Mouse (Mus musculus) myocyte (in vitro differentiated cells): ENCODE data around the gene Gm45713. TPM values are rescaled to one million over a fixed set of nuclear protein-coding genes. Genes with fewer than 3 reads are reported as not detected.

Experiments used
- H3K27me3 ChIP-seq: one replicate; pipeline ENCODE4 v1.6.1; 2011; ENCODE audit not compliant: control insufficient read depth, insufficient read depth, insufficient read length
- H3K36me3 ChIP-seq: one replicate; pipeline ENCODE4 v1.6.1; 2011; ENCODE audit not compliant: control insufficient read depth, insufficient read depth
- H3K4me2 ChIP-seq: one replicate; pipeline ENCODE4 v1.6.1; 2011; ENCODE audit warnings: low read depth, control low read depth
- H3K4me3 ChIP-seq: one replicate; pipeline ENCODE4 v1.5.1; 2011; ENCODE audit warnings: mild to moderate bottlenecking, control low read depth, moderate library complexity
- H3K79me2 ChIP-seq: one replicate; pipeline ENCODE4 v1.6.1; 2011; ENCODE audit not compliant: control insufficient read depth, insufficient read depth
- H3ac ChIP-seq: one replicate; pipeline ENCODE4 v1.6.1; 2011; ENCODE audit not compliant: control insufficient read depth, insufficient read length
- CEBPB ChIP-seq: IDR thresholded peaks from 2 replicates; pipeline ENCODE4 v1.6.1; 2011; ENCODE audit warnings: mild to moderate bottlenecking, moderate library complexity; ENCODE audit not compliant: poor library complexity, insufficient read depth, severe bottlenecking
- E2F4 ChIP-seq: IDR thresholded peaks from one replicate; pipeline ENCODE4 v1.6.1; 2011; ENCODE audit warnings: mild to moderate bottlenecking, control low read depth, moderate library complexity; ENCODE audit not compliant: insufficient read depth
- MAX ChIP-seq: IDR thresholded peaks from one replicate; pipeline ENCODE4 v1.6.1; 2011; ENCODE audit warnings: low read depth, mild to moderate bottlenecking, control low read depth
- MYOD1 ChIP-seq, 3 experiments: IDR thresholded peaks; one replicate each; pipeline ENCODE4 v1.6.1; 2011; ENCODE audit warnings: control low read depth in 2 of 3, low read depth in 2 of 3, mild to moderate bottlenecking in 2 of 3, moderate library complexity in 1 of 3; ENCODE audit not compliant: insufficient read length in 2 of 3, control insufficient read depth in 1 of 3
- MYOG ChIP-seq, 3 experiments: IDR thresholded peaks; one replicate each; pipeline ENCODE4 v1.6.1; 2011; ENCODE audit warnings: control low read depth in 2 of 3, low read depth in 2 of 3, mild to moderate bottlenecking in 2 of 3; ENCODE audit not compliant: insufficient read length in 2 of 3, control insufficient read depth in 1 of 3, insufficient read depth in 1 of 3
- POLR2A ChIP-seq: IDR thresholded peaks from one replicate; pipeline ENCODE4 v1.6.1; 2011; ENCODE audit warnings: low read depth, mild to moderate bottlenecking, control low read depth, moderate library complexity; ENCODE audit not compliant: insufficient read length
- POLR2AphosphoS2 ChIP-seq: IDR thresholded peaks from one replicate; pipeline ENCODE4 v1.6.1; 2011; ENCODE audit warnings: low read depth, control low read depth; ENCODE audit not compliant: insufficient read length
- REST ChIP-seq: IDR thresholded peaks from one replicate; pipeline ENCODE4 v1.6.1; 2011; ENCODE audit warnings: mild to moderate bottlenecking, control low read depth, moderate library complexity; ENCODE audit not compliant: insufficient read depth, insufficient read length
- SRF ChIP-seq: IDR thresholded peaks from one replicate; pipeline ENCODE4 v1.6.1; 2011; ENCODE audit warnings: low read depth; ENCODE audit not compliant: control insufficient read depth, insufficient read length
- TCF12 ChIP-seq: IDR thresholded peaks from one replicate; pipeline ENCODE4 v1.6.1; 2011; ENCODE audit warnings: mild to moderate bottlenecking, control low read depth; ENCODE audit not compliant: poor library complexity, insufficient read depth, severe bottlenecking
- TCF3 ChIP-seq: IDR thresholded peaks from one replicate; pipeline ENCODE4 v1.6.1; 2011; ENCODE audit warnings: low read depth, control low read depth; ENCODE audit not compliant: insufficient read length
- USF1 ChIP-seq: IDR thresholded peaks from one replicate; pipeline ENCODE4 v1.6.1; 2011; ENCODE audit warnings: low read depth, mild to moderate bottlenecking, control low read depth, moderate library complexity
- polyA plus RNA-seq: library from polyadenylated mRNA; unstranded; fragments of >200 nt; fragmentation: generic; extraction: Trizol; gene quantifications from one replicate; pipeline ENCODE4 v1.2.1, GENCODE M21; 2012; ENCODE audit warnings: missing spikeins

Gene Gm45713
- polyA plus RNA-seq, 1 experiment: 3.6 TPM

- no peak overlapping the region for H3ac ChIP-seq
- no peak overlapping the region for H3K4me2 ChIP-seq
- H3K79me2 ChIP-seq: peaks cover 3% of the 10 kb centered on the region
- peaks cover 4% of the 10 kb centered on the region for H3K36me3 ChIP-seq
- no peak for TF ChIP-seq REST
- no peak for TF ChIP-seq CEBPB
- TF ChIP-seq MAX: no peak
- TF ChIP-seq USF1: no peak
- TF ChIP-seq POLR2AphosphoS2: no peak
- no peak for TF ChIP-seq TCF3
- no peak for TF ChIP-seq MYOG (IDR thresholded peaks at IDR 0.05; ENCODE audit: control insufficient read depth in 1 of 3, insufficient read depth in 1 of 3, insufficient read length in 2 of 3, low read depth in 2 of 3)
- TF ChIP-seq E2F4: no peak
- TF ChIP-seq POLR2A: no peak
- TF ChIP-seq TCF12: no peak
- no peak for TF ChIP-seq SRF
- no peak for TF ChIP-seq MYOD1 (IDR thresholded peaks at IDR 0.05; ENCODE audit: control insufficient read depth in 1 of 3, insufficient read length in 2 of 3, low read depth in 2 of 3)
- H3K4me3 ChIP-seq: no peak overlapping the region
- no peaks in the 10 kb centered on the region for H3K27me3 ChIP-seq
These were observed 12.6 kb upstream of the Gm45713 start for GRCm38 (mm10) chr7:45148534-45149098.

GRCm38 (mm10) chr7:45147899-45148298 is 11.9 kb upstream of the Gm45713 start:
- Histone ChIP-seq H3K36me3 (peaks cover 4% of the 10 kb centered on the region), H3ac (no peak overlapping the region), H3K4me3 (no peak overlapping the region), H3K79me2 (no peaks in the 10 kb centered on the region), H3K4me2 (no peak overlapping the region), H3K27me3 (no peaks in the 10 kb centered on the region)
- TF ChIP-seq MYOG (IDR thresholded peaks at IDR 0.05; ENCODE audit: control insufficient read depth in 1 of 3, insufficient read depth in 1 of 3, insufficient read length in 2 of 3, low read depth in 2 of 3) (no peak), MYOD1 (IDR thresholded peaks at IDR 0.05; ENCODE audit: control insufficient read depth in 1 of 3, insufficient read length in 2 of 3, low read depth in 2 of 3) (no peak), CEBPB (no peak), SRF (no peak), E2F4 (no peak), TCF12 (no peak), REST (no peak)

GRCm38 (mm10) chr7:45147267-45147666 is 11.2 kb upstream of the Gm45713 start:
- Histone ChIP-seq H3K4me3 (no peak overlapping the region), H3K27me3 (no peaks in the 10 kb centered on the region), H3K36me3 (peaks cover 4% of the 10 kb centered on the region), H3K4me2 (no peak overlapping the region), H3K79me2 (no peaks in the 10 kb centered on the region), H3ac (no peak overlapping the region)
- TF ChIP-seq MYOD1 (IDR thresholded peaks at IDR 0.05; ENCODE audit: control insufficient read depth in 1 of 3, insufficient read length in 2 of 3, low read depth in 2 of 3) (no peak), POLR2A (no peak), SRF (no peak), TCF3 (no peak), MAX (no peak), POLR2AphosphoS2 (no peak), CEBPB (no peak), E2F4 (no peak), TCF12 (no peak), REST (no peak), USF1 (no peak), MYOG (IDR thresholded peaks at IDR 0.05; ENCODE audit: control insufficient read depth in 1 of 3, insufficient read depth in 1 of 3, insufficient read length in 2 of 3, low read depth in 2 of 3) (no peak)

- no peaks in the 10 kb centered on the region for H3K27me3 ChIP-seq
- no peak overlapping the region for H3ac ChIP-seq
- H3K79me2 ChIP-seq: no peaks in the 10 kb centered on the region
- TF ChIP-seq REST: no peak
- H3K4me3 ChIP-seq: no peak overlapping the region
- no peak overlapping the region for H3K4me2 ChIP-seq
- H3K36me3 ChIP-seq: peaks cover 4% of the 10 kb centered on the region
These were observed 9.4 kb upstream of the Gm45713 start for GRCm38 (mm10) chr7:45145460-45145859.

GRCm38 (mm10) chr7:45144368-45145174 is 8.5 kb upstream of the Gm45713 start:
- H3K4me2 ChIP-seq: no peak overlapping the region
- peaks cover 4% of the 10 kb centered on the region for H3K36me3 ChIP-seq
- TF ChIP-seq REST (no peak), TCF3 (no peak), TCF12 (no peak)
- no peaks in the 10 kb centered on the region for H3K27me3 ChIP-seq
- H3K79me2 ChIP-seq: no peaks in the 10 kb centered on the region
- H3K4me3 ChIP-seq: no peak overlapping the region
- H3ac ChIP-seq: no peak overlapping the region
